Mouse (Mus musculus): Measurements from ENCODE around the gene Lamp1. TPM values are rescaled to one million over a fixed set of nuclear protein-coding genes. Genes with fewer than 3 reads are reported as not detected.

Lamp1 gene
- polyA plus RNA-seq, 1 experiment from 2014 or later, result 292 TPM

MicroRNAs within 50 kb of the gene (microRNA counts, 519-probe panel; counts per million panel counts)
- not detected for microRNA mmu-miR-1968

Small RNA genes lying within 50 kb of the gene (microRNA-seq; reads per million reads assigned to microRNA genes)
- gene Mir1968, result 15.6 reads per million, percentile 38 among the genes with 10 or more reads in this experiment
- gene Mir7065, result not detected

Other genes with a start within 250 kb of the Lamp1 start
- not detected in 2 replicates for gene F7, start 133.1 kb upstream of the Lamp1 start, polyA plus RNA-seq (2014; fragmentation: Nextera tagmentation; extraction: Ambion mirVana)
- gene F10, start 121.9 kb upstream of the Lamp1 start, polyA plus RNA-seq (2014; fragmentation: Nextera tagmentation; extraction: Ambion mirVana), result 0.29 TPM in 1 of 2 replicates, not detected in the other
- 1.4 TPM in 2 replicates for gene Proz, start 98.2 kb upstream of the Lamp1 start, polyA plus RNA-seq (2014; fragmentation: Nextera tagmentation; extraction: Ambion mirVana)
- 31.1 and 39.7 TPM in 2 replicates for gene Pcid2, start 53.7 kb upstream of the Lamp1 start, polyA plus RNA-seq (2014; fragmentation: Nextera tagmentation; extraction: Ambion mirVana)
- gene Cul4a, start 53.5 kb upstream of the Lamp1 start, polyA plus RNA-seq (2014; fragmentation: Nextera tagmentation; extraction: Ambion mirVana), result 49.9 and 76.6 TPM in 2 replicates
- 15.9 and 17.6 TPM in 2 replicates for gene Grtp1, start 41.5 kb downstream of the Lamp1 start, polyA plus RNA-seq (2014; fragmentation: Nextera tagmentation; extraction: Ambion mirVana)
- not detected in 2 replicates for gene Adprhl1, start 95.0 kb downstream of the Lamp1 start, polyA plus RNA-seq (2014; fragmentation: Nextera tagmentation; extraction: Ambion mirVana)
- 29.4 and 35.5 TPM in 2 replicates for gene Dcun1d2, start 129.0 kb downstream of the Lamp1 start, polyA plus RNA-seq (2014; fragmentation: Nextera tagmentation; extraction: Ambion mirVana)
- gene Tmco3, start 129.0 kb downstream of the Lamp1 start, polyA plus RNA-seq (2014; fragmentation: Nextera tagmentation; extraction: Ambion mirVana), result 34.6 and 39.0 TPM in 2 replicates
- 77.9 and 112 TPM in 2 replicates for gene Tfdp1, start 179.6 kb downstream of the Lamp1 start, polyA plus RNA-seq (2014; fragmentation: Nextera tagmentation; extraction: Ambion mirVana)
- gene Atp4b, start 237.7 kb downstream of the Lamp1 start, polyA plus RNA-seq (2014; fragmentation: Nextera tagmentation; extraction: Ambion mirVana), result not detected in 2 replicates
- not detected in 2 replicates for gene Grk1, start 245.9 kb downstream of the Lamp1 start, polyA plus RNA-seq (2014; fragmentation: Nextera tagmentation; extraction: Ambion mirVana)

Data from midbrain, embryonic 14.5 days (tissue).